Comparison of ENCODE assay signal across 11 mouse cellular contexts in the genomic region with DNA sequence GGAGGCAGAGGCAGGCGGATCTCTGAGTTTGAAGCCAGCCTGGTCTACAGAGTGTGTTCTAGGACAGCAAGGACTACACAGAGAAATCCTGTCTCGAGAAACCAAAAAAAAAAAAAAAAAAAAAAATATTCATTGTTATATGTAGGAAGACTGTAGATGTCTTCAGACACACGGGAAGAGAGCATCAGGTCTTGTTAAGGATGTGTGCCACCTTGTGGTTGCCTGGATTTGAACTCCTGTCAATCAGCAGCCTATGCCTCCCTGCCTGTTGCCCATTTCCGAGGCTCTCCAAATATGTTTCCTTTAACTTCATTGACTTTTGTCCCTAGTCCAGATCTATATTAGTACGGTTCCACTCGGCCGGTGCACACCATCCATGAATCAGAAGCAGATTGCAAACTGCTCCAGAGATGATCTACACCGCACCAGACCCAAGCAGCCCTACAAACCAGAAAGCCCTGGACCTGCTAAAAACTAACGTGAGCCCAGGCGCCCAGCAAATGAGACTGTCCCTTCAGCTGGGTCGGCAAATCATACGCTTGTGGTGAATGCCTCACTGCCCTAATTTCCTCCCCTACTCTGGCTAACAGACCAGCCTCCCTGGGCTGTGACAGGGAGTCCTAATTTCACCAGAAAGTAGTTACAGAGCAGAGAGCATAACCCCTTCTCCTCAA. TPM values are rescaled to one million over a fixed set of nuclear protein-coding genes. Genes with fewer than 3 reads are reported as not detected.
DNase-seq lines count a peak whose midpoint lies in the region; ATAC-seq and TF ChIP-seq lines count a peak whose summit lies in the region.
"Had no signal": no experiment of that assay in that cellular context is flagged by ENCODE, and none has a peak within 500 bp of the region (broad histone marks: within the 10 kb centered on the region; RNA-seq: fewer than 3 reads in every experiment).

No protein-coding gene starts in this region.

- WGBS in hindbrain, postnatal 0 days = 80% methylated on average over 12 of the region's 12 CpGs
- WGBS in hindbrain, embryonic 16.5 days = 77% methylated on average over 12 of the region's 12 CpGs
- WGBS in midbrain, postnatal 0 days = 77% methylated on average over 12 of the region's 12 CpGs
- WGBS in midbrain, embryonic 10.5 days = 87% methylated on average over 12 of the region's 12 CpGs
- WGBS in midbrain, embryonic 15.5 days = 84% methylated on average over 12 of the region's 12 CpGs

- no peak overlapping the region for H3K27ac ChIP-seq in hindbrain, postnatal 0 days
- no peak overlapping the region for H3K27ac ChIP-seq in hindbrain, embryonic 16.5 days (ENCODE audit: low read depth, low read length)
- H3K27ac ChIP-seq in midbrain, postnatal 0 days (ENCODE audit: low read depth, low read length) = no peak overlapping the region
- no peak overlapping the region for H3K27ac ChIP-seq in midbrain, embryonic 10.5 days (replicated peaks)
- H3K27ac ChIP-seq in midbrain, embryonic 15.5 days = no peak overlapping the region
- H3K27ac ChIP-seq: neural tube, embryonic 12.5 days had no signal

- DNase-seq in hindbrain, postnatal 0 days (ENCODE audit: low spot score) = peak; percentile 32
- DNase-seq in midbrain, postnatal 0 days (ENCODE audit: low spot score) = no peak
- no peak for DNase-seq in midbrain, embryonic 10.5 days (ENCODE audit: low spot score)
- peak; percentile 22 for DNase-seq in adipocyte (ENCODE audit: low spot score)
- DNase-seq in naive thymus-derived CD4-positive, alpha-beta T cell, adult 2 months (ENCODE audit: low read depth) = peak; percentile 51
- DNase-seq in heart, adult 9 months (ENCODE audit: low spot score in 2 of 2) = no peak
- DNase-seq: cerebellum, adult 8-10 months; spleen, adult 18-20 months had no signal

- TF ChIP-seq CTCF in hindbrain, postnatal 0 days (IDR thresholded peaks at IDR 0.05; ENCODE audit: low read depth) = peak; percentile 49
- TF ChIP-seq CTCF in midbrain, postnatal 0 days (IDR thresholded peaks at IDR 0.05) = peak; percentile 54

- H3K36me3 ChIP-seq in hindbrain, postnatal 0 days (ENCODE audit: insufficient read depth, low read length) = no peaks in the 10 kb centered on the region; the same call in 1 of the 2 replicates
- peaks cover 8% of the 10 kb centered on the region for H3K36me3 ChIP-seq in hindbrain, embryonic 16.5 days (ENCODE audit: control insufficient read depth, insufficient read depth, low read length)
- H3K36me3 ChIP-seq in midbrain, postnatal 0 days (ENCODE audit: insufficient read depth, low read length) = peaks cover 5% of the 10 kb centered on the region; the same call in 1 of the 2 replicates
- peaks cover under 1% of the 10 kb centered on the region for H3K36me3 ChIP-seq in midbrain, embryonic 10.5 days
- no peaks in the 10 kb centered on the region for H3K36me3 ChIP-seq in midbrain, embryonic 15.5 days (replicated peaks)

- H3K9ac ChIP-seq in hindbrain, postnatal 0 days (replicated peaks; ENCODE audit: low read length) = no peak overlapping the region
- no peak overlapping the region for H3K9ac ChIP-seq in hindbrain, embryonic 16.5 days (ENCODE audit: low read depth, low read length)
- no peak overlapping the region for H3K9ac ChIP-seq in midbrain, postnatal 0 days (replicated peaks; ENCODE audit: low read length, poor library complexity, severe bottlenecking)
- no peak overlapping the region for H3K9ac ChIP-seq in midbrain, embryonic 15.5 days
- H3K9ac ChIP-seq: neural tube, embryonic 12.5 days had no signal

- ATAC-seq in hindbrain, postnatal 0 days = no peak
- ATAC-seq in hindbrain, embryonic 16.5 days = no peak
- ATAC-seq in midbrain, postnatal 0 days (ENCODE audit: low FRiP score) = no peak
- ATAC-seq in midbrain, embryonic 15.5 days (replicated peaks) = no peak

- H3K4me3 ChIP-seq in hindbrain, postnatal 0 days (ENCODE audit: low read length) = no peak overlapping the region
- H3K4me3 ChIP-seq in hindbrain, embryonic 16.5 days (ENCODE audit: low read length) = no peak overlapping the region
- no peak overlapping the region for H3K4me3 ChIP-seq in midbrain, postnatal 0 days (ENCODE audit: low read depth, low read length)
- no peak overlapping the region for H3K4me3 ChIP-seq in midbrain, embryonic 10.5 days
- H3K4me3 ChIP-seq in midbrain, embryonic 15.5 days = no peak overlapping the region

- H3K9me3 ChIP-seq in hindbrain, postnatal 0 days (ENCODE audit: low read length) = no peaks in the 10 kb centered on the region
- no peaks in the 10 kb centered on the region for H3K9me3 ChIP-seq in hindbrain, embryonic 16.5 days (ENCODE audit: control insufficient read depth, low read length)
- H3K9me3 ChIP-seq in midbrain, postnatal 0 days (ENCODE audit: low read length) = no peaks in the 10 kb centered on the region
- H3K9me3 ChIP-seq in midbrain, embryonic 10.5 days (replicated peaks) = no peaks in the 10 kb centered on the region
- no peaks in the 10 kb centered on the region for H3K9me3 ChIP-seq in midbrain, embryonic 15.5 days
- H3K9me3 ChIP-seq: neural tube, embryonic 12.5 days had no signal

- no peaks in the 10 kb centered on the region for H3K27me3 ChIP-seq in hindbrain, postnatal 0 days (ENCODE audit: insufficient read depth, low read length)
- no peaks in the 10 kb centered on the region for H3K27me3 ChIP-seq in hindbrain, embryonic 16.5 days (replicated peaks; ENCODE audit: control insufficient read depth, insufficient read depth, low read length)
- H3K27me3 ChIP-seq in midbrain, postnatal 0 days (ENCODE audit: insufficient read depth, low read length) = no peaks in the 10 kb centered on the region
- no peaks in the 10 kb centered on the region for H3K27me3 ChIP-seq in midbrain, embryonic 10.5 days (ENCODE audit: low read depth, poor library complexity, severe bottlenecking)
- no peaks in the 10 kb centered on the region for H3K27me3 ChIP-seq in midbrain, embryonic 15.5 days (replicated peaks)
- H3K27me3 ChIP-seq: neural tube, embryonic 12.5 days had no signal

- 0 out of 2 replicates have a peak, but pooled peaks cover 4% of the 10 kb centered on the region for H3K4me1 ChIP-seq in hindbrain, postnatal 0 days (ENCODE audit: insufficient read depth, low read length)
- peaks cover 8% of the 10 kb centered on the region for H3K4me1 ChIP-seq in hindbrain, embryonic 16.5 days (ENCODE audit: control insufficient read depth, insufficient read depth, low read depth, low read length)
- H3K4me1 ChIP-seq in midbrain, postnatal 0 days (ENCODE audit: insufficient read depth, low read length) = 0 out of 2 replicates have a peak, but pooled peaks cover 5% of the 10 kb centered on the region
- peaks cover 9% of the 10 kb centered on the region for H3K4me1 ChIP-seq in midbrain, embryonic 10.5 days
- peaks cover 6% of the 10 kb centered on the region for H3K4me1 ChIP-seq in midbrain, embryonic 15.5 days

- H3K4me2 ChIP-seq in hindbrain, postnatal 0 days (ENCODE audit: low read depth, low read length) = no peak overlapping the region
- no peak overlapping the region for H3K4me2 ChIP-seq in hindbrain, embryonic 16.5 days (ENCODE audit: low read length)
- no peak overlapping the region for H3K4me2 ChIP-seq in midbrain, postnatal 0 days (ENCODE audit: low read depth, low read length, poor library complexity, severe bottlenecking)
- no peak overlapping the region for H3K4me2 ChIP-seq in midbrain, embryonic 15.5 days

RNA-seq across cellular contexts. Expression of gene Tyk2, which starts 1.2 kb away (rescaled TPM):
- 10.8 and 15.4 TPM in 2 replicates for total RNA-seq in hindbrain, postnatal 0 days (2014; rRNA removed)
- 5.7 and 6.2 TPM in 2 replicates for polyA plus RNA-seq in hindbrain, postnatal 0 days (2015; fragmentation: Nextera tagmentation; extraction: Ambion mirVana)
- 9.5 and 10.5 TPM in 2 replicates for polyA plus RNA-seq in hindbrain, embryonic 16.5 days (2015; fragmentation: Nextera tagmentation; extraction: Ambion mirVana)
- 9.8 and 9.9 TPM in 2 replicates for total RNA-seq in midbrain, postnatal 0 days (2014; rRNA removed)
- 4.8 and 5.4 TPM in 2 replicates for polyA plus RNA-seq in midbrain, postnatal 0 days (2015; fragmentation: Nextera tagmentation; extraction: Ambion mirVana)
- 13.6 and 14.8 TPM in 2 replicates for polyA plus RNA-seq in midbrain, embryonic 10.5 days (2016; fragmentation: Nextera tagmentation; extraction: Ambion mirVana)
- 12.5 TPM in 2 replicates for polyA plus RNA-seq in midbrain, embryonic 15.5 days (2015; fragmentation: Nextera tagmentation; extraction: Ambion mirVana)

RNA-seq across cellular contexts. Expression of gene Cdc37, which starts 17.5 kb away (rescaled TPM):
- 20.1 and 21.4 TPM in 2 replicates for total RNA-seq in hindbrain, postnatal 0 days (2014; rRNA removed)
- 173 and 181 TPM in 2 replicates for polyA plus RNA-seq in hindbrain, postnatal 0 days (2015; fragmentation: Nextera tagmentation; extraction: Ambion mirVana)
- 204 and 211 TPM in 2 replicates for polyA plus RNA-seq in hindbrain, embryonic 16.5 days (2015; fragmentation: Nextera tagmentation; extraction: Ambion mirVana)
- total RNA-seq in midbrain, postnatal 0 days (2014; rRNA removed) = 29.0 and 37.7 TPM in 2 replicates
- polyA plus RNA-seq in midbrain, postnatal 0 days (2015; fragmentation: Nextera tagmentation; extraction: Ambion mirVana) = 179 and 186 TPM in 2 replicates
- polyA plus RNA-seq in midbrain, embryonic 10.5 days (2016; fragmentation: Nextera tagmentation; extraction: Ambion mirVana) = 351 and 367 TPM in 2 replicates
- 215 and 226 TPM in 2 replicates for polyA plus RNA-seq in midbrain, embryonic 15.5 days (2015; fragmentation: Nextera tagmentation; extraction: Ambion mirVana)

RNA-seq across cellular contexts. Expression of gene Pde4a, which starts 33.3 kb away (rescaled TPM):
- total RNA-seq in hindbrain, postnatal 0 days (2014; rRNA removed) = 41.3 and 45.0 TPM in 2 replicates
- 46.4 and 47.7 TPM in 2 replicates for polyA plus RNA-seq in hindbrain, postnatal 0 days (2015; fragmentation: Nextera tagmentation; extraction: Ambion mirVana)
- polyA plus RNA-seq in hindbrain, embryonic 16.5 days (2015; fragmentation: Nextera tagmentation; extraction: Ambion mirVana) = 47.7 and 50.5 TPM in 2 replicates
- total RNA-seq in midbrain, postnatal 0 days (2014; rRNA removed) = 40.7 and 46.5 TPM in 2 replicates
- 59.8 and 63.8 TPM in 2 replicates for polyA plus RNA-seq in midbrain, postnatal 0 days (2015; fragmentation: Nextera tagmentation; extraction: Ambion mirVana)
- 3.8 and 5.0 TPM in 2 replicates for polyA plus RNA-seq in midbrain, embryonic 10.5 days (2016; fragmentation: Nextera tagmentation; extraction: Ambion mirVana)
- polyA plus RNA-seq in midbrain, embryonic 15.5 days (2015; fragmentation: Nextera tagmentation; extraction: Ambion mirVana) = 42.7 and 44.5 TPM in 2 replicates

RNA-seq across cellular contexts. Expression of gene Raver1, which starts 40.4 kb away (rescaled TPM):
- total RNA-seq in hindbrain, postnatal 0 days (2014; rRNA removed) = 43.2 and 51.9 TPM in 2 replicates
- 19.7 and 21.7 TPM in 2 replicates for polyA plus RNA-seq in hindbrain, postnatal 0 days (2015; fragmentation: Nextera tagmentation; extraction: Ambion mirVana)
- 25.9 and 35.9 TPM in 2 replicates for polyA plus RNA-seq in hindbrain, embryonic 16.5 days (2015; fragmentation: Nextera tagmentation; extraction: Ambion mirVana)
- total RNA-seq in midbrain, postnatal 0 days (2014; rRNA removed) = 38.7 and 41.0 TPM in 2 replicates
- 20.2 and 20.7 TPM in 2 replicates for polyA plus RNA-seq in midbrain, postnatal 0 days (2015; fragmentation: Nextera tagmentation; extraction: Ambion mirVana)
- 95.4 and 102 TPM in 2 replicates for polyA plus RNA-seq in midbrain, embryonic 10.5 days (2016; fragmentation: Nextera tagmentation; extraction: Ambion mirVana)
- polyA plus RNA-seq in midbrain, embryonic 15.5 days (2015; fragmentation: Nextera tagmentation; extraction: Ambion mirVana) = 35.0 and 36.1 TPM in 2 replicates

RNA-seq across cellular contexts. Expression of gene Gm38431, which starts 40.4 kb away (rescaled TPM):
- total RNA-seq in hindbrain, postnatal 0 days (2014; rRNA removed) = 0.11 and 2.7 TPM in 2 replicates
- polyA plus RNA-seq in hindbrain, postnatal 0 days (2015; fragmentation: Nextera tagmentation; extraction: Ambion mirVana) = 0.16 and 0.96 TPM in 2 replicates
- polyA plus RNA-seq in hindbrain, embryonic 16.5 days (2015; fragmentation: Nextera tagmentation; extraction: Ambion mirVana) = 1.3 TPM in 2 replicates
- 2.1 and 5.8 TPM in 2 replicates for total RNA-seq in midbrain, postnatal 0 days (2014; rRNA removed)
- 0.38 and 0.48 TPM in 2 replicates for polyA plus RNA-seq in midbrain, postnatal 0 days (2015; fragmentation: Nextera tagmentation; extraction: Ambion mirVana)
- 3.4 and 3.9 TPM in 2 replicates for polyA plus RNA-seq in midbrain, embryonic 10.5 days (2016; fragmentation: Nextera tagmentation; extraction: Ambion mirVana)
- polyA plus RNA-seq in midbrain, embryonic 15.5 days (2015; fragmentation: Nextera tagmentation; extraction: Ambion mirVana) = 2.2 and 2.3 TPM in 2 replicates

Comparison
In these comparisons a context has a peak if more than half of its experiments do, and no peak if none do; other contexts are left out.
1. DNase-seq: peak in hindbrain, postnatal 0 days (single experiment), adipocyte (single experiment) and naive thymus-derived CD4-positive, alpha-beta T cell, adult 2 months (single experiment); none in midbrain, postnatal 0 days (single experiment), midbrain, embryonic 10.5 days (single experiment) and heart, adult 9 months (0 of 2).